Mouse (Mus musculus) kidney, adult 8-10 months (tissue): Measurements from ENCODE around the gene Oprd1.

Experiments
- DNase-seq, 2 experiments: peaks; one replicate each; pipeline ENCODE4 v3.0.0; 2022

Oprd1 gene

GRCm38 (mm10) chr4:132078296-132078714, 66.0 kb downstream of the Oprd1 start:
- DNase-seq = no peak

GRCm38 (mm10) chr4:132077445-132077844, 66.8 kb downstream of the Oprd1 start:
- no peak for DNase-seq

- DNase-seq = peak; percentile 55 to 62
Observed at GRCm38 (mm10) chr4:132076480-132077405, 67.5 kb downstream of the Oprd1 start.

GRCm38 (mm10) chr4:132075796-132076195, 68.5 kb downstream of the Oprd1 start:
- no peak for DNase-seq

- peak; percentile 100 for DNase-seq
Observed at GRCm38 (mm10) chr4:132074933-132075769, 69.1 kb downstream of the Oprd1 start, which contains the start of gene Epb41. Gene Epb41, minus strand, starts transcription at chr4:132075321.

- DNase-seq = peak in 1 of 2 experiments; percentile 60
Observed at GRCm38 (mm10) chr4:132074077-132074932, 70.0 kb downstream of the Oprd1 start, which contains the start of gene Gm10300. Gene Gm10300, plus strand, starts transcription at chr4:132074697.

GRCm38 (mm10) chr4:132072946-132073345, 71.3 kb downstream of the Oprd1 start:
- peak; percentile 88 to 92 for DNase-seq

GRCm38 (mm10) chr4:132072156-132072555, 72.1 kb downstream of the Oprd1 start:
- DNase-seq = peak in 1 of 2 experiments; percentile 43

GRCm38 (mm10) chr4:132071674-132072073, 72.6 kb downstream of the Oprd1 start:
- DNase-seq = peak; percentile 60 to 63

- DNase-seq = no peak
Observed at GRCm38 (mm10) chr4:132067938-132068235, 76.4 kb downstream of the Oprd1 start.

GRCm38 (mm10) chr4:132067112-132067937, 77.0 kb downstream of the Oprd1 start:
- DNase-seq = no peak

GRCm38 (mm10) chr4:132066101-132066773, 78.0 kb downstream of the Oprd1 start:
- DNase-seq = peak; percentile 94 to 96

GRCm38 (mm10) chr4:132065578-132065977, 78.7 kb downstream of the Oprd1 start:
- no peak for DNase-seq

- DNase-seq = no peak
Observed at GRCm38 (mm10) chr4:132064550-132064949, 79.7 kb downstream of the Oprd1 start.

GRCm38 (mm10) chr4:132062934-132063884, 81.1 kb downstream of the Oprd1 start:
- peak; percentile 70 to 84 for DNase-seq

GRCm38 (mm10) chr4:132062289-132062688, 82.0 kb downstream of the Oprd1 start:
- DNase-seq = no peak
